Mouse (Mus musculus): Measurements from ENCODE around the gene Phf3. TPM values are rescaled to one million over a fixed set of nuclear protein-coding genes. Genes with fewer than 3 reads are reported as not detected.

Phf3 gene
- polyA plus RNA-seq, 1 experiment: 1.2 TPM

DNA sequence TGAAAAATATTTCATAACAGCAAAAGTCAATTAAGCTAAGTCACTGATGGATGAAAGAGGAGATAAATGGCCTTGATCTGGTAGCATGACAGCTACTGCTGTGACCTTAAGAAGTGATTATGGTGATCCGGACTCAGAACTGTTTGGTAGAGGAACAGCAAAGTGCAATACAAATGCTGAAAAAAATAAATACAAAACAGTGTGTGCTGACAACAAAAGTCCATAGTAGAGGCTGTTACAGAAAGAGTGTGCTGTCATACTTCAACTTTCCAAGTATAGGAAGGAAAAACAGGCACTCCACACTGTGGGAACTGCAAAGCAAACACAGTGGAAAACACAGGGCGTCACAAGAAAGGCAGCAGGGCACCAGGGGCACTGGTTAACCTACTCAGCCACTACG is 34.1 kb downstream of the Phf3 start:
- Histone ChIP-seq H3K4me3 (replicated peaks) (no peak overlapping the region), H3K27me3 (ENCODE audit: control insufficient read depth) (no peaks in the 10 kb centered on the region), H3K4me1 (ENCODE audit: control insufficient read depth) (no peaks in the 10 kb centered on the region), H3K9me3 (ENCODE audit: control insufficient read depth, low read length) (no peaks in the 10 kb centered on the region), H3K36me3 (ENCODE audit: control insufficient read depth) (peaks cover 51% of the 10 kb centered on the region)
- TF ChIP-seq TAL1 (IDR thresholded peaks at IDR 0.05; ENCODE audit: low read length): no peak
- no peak for TF ChIP-seq GATA1 (IDR thresholded peaks at IDR 0.05; ENCODE audit: low read length)

GRCm38 (mm10) chr1:30835512-30835911 is 38.2 kb downstream of the Phf3 start:
- H3K36me3 ChIP-seq (ENCODE audit: control insufficient read depth): peaks cover 65% of the 10 kb centered on the region

DNA sequence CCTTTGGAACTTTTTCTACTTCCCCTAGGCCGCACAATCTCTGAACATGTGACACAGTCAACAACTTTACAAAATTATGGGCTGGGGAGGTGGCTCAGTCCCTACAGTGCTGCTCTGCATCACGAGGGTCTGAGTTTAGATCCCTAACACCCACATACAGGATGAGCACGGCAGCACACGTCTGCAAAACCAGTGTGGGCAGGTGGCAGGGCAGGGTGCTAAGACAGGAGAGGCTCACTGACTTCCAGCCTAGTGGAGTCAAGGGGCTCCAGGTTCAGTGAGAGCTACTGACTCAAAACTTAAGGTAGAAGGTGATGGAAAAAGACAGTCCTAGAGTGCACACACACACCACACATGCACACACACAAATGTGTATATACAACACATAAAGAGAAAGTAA is 40.9 kb downstream of the Phf3 start:
- Histone ChIP-seq H3K4me3 (replicated peaks) (no peak overlapping the region), H3K9me3 (ENCODE audit: control insufficient read depth, low read length) (no peaks in the 10 kb centered on the region), H3K4me1 (ENCODE audit: control insufficient read depth) (no peaks in the 10 kb centered on the region), H3K27me3 (ENCODE audit: control insufficient read depth) (no peaks in the 10 kb centered on the region), H3K36me3 (ENCODE audit: control insufficient read depth) (peaks cover 71% of the 10 kb centered on the region)
- TF ChIP-seq GATA1 (IDR thresholded peaks at IDR 0.05; ENCODE audit: low read length) (no peak), TAL1 (IDR thresholded peaks at IDR 0.05; ENCODE audit: low read length) (no peak)

More at GRCm38 (mm10) chr1:30835512-30835911, 38.2 kb downstream of the Phf3 start:
- Histone ChIP-seq H3K4me1 (ENCODE audit: control insufficient read depth) (no peaks in the 10 kb centered on the region), H3K9me3 (ENCODE audit: control insufficient read depth, low read length) (no peaks in the 10 kb centered on the region), H3K27me3 (ENCODE audit: control insufficient read depth) (no peaks in the 10 kb centered on the region), H3K4me3 (replicated peaks) (no peak overlapping the region)
- no peak for TF ChIP-seq TAL1 (IDR thresholded peaks at IDR 0.05; ENCODE audit: low read length)
- TF ChIP-seq GATA1 (IDR thresholded peaks at IDR 0.05; ENCODE audit: low read length): no peak

DNA sequence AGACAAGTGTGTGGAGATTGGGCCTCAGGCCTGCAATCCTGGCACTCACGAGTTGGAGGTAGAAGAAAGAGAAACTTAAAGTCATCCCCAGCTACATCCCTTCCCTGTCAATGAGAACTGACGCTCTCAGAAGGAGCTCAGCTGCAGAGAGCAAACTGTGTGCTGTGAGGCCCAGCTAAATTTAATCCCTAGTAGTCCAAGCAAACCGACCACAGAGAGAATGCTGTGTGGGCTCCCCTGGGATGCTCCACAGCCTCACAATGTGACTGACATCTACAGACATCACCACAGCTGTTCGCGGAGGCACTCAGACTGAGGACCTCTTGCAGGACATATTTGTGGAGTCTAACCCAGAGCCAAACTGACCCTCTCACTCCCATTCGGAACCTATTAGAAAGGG is 54.3 kb downstream of the Phf3 start:
- Histone ChIP-seq H3K36me3 (ENCODE audit: control insufficient read depth) (peaks cover 56% of the 10 kb centered on the region), H3K4me3 (replicated peaks) (no peak overlapping the region), H3K9me3 (ENCODE audit: control insufficient read depth, low read length) (no peaks in the 10 kb centered on the region), H3K27me3 (ENCODE audit: control insufficient read depth) (no peaks in the 10 kb centered on the region), H3K4me1 (ENCODE audit: control insufficient read depth) (no peaks in the 10 kb centered on the region)
- TF ChIP-seq TAL1 (IDR thresholded peaks at IDR 0.05; ENCODE audit: low read length) (no peak), GATA1 (IDR thresholded peaks at IDR 0.05; ENCODE audit: low read length) (no peak)

GRCm38 (mm10) chr1:30815609-30816008 is 58.1 kb downstream of the Phf3 start:
- Histone ChIP-seq H3K27me3 (ENCODE audit: control insufficient read depth) (no peaks in the 10 kb centered on the region), H3K9me3 (ENCODE audit: control insufficient read depth, low read length) (no peaks in the 10 kb centered on the region), H3K4me1 (ENCODE audit: control insufficient read depth) (no peaks in the 10 kb centered on the region), H3K4me3 (replicated peaks) (no peak overlapping the region), H3K36me3 (ENCODE audit: control insufficient read depth) (peaks cover 73% of the 10 kb centered on the region)
- no peak for TF ChIP-seq TAL1 (IDR thresholded peaks at IDR 0.05; ENCODE audit: low read length)
- no peak for TF ChIP-seq GATA1 (IDR thresholded peaks at IDR 0.05; ENCODE audit: low read length)

DNA sequence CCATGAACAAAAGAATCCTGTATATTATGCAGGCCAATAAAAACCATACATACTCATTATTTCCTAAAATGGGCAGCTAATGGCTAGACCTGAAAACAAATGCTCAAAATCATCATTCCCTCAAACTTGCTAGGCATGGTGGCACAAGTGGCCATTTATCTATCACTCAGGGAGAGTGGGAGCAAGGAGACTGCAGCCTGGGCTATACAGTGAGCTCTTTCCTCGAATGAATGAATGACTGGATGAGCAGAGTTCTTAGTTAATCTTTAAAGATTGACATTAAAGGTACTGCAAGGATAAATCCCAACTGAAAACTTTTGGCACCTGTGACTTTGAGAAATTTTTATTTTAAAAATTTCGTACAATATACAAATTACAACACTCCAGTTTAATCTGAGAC is 58.7 kb downstream of the Phf3 start:
- H3K4me3 ChIP-seq (replicated peaks): no peak overlapping the region
- TF ChIP-seq TAL1 (IDR thresholded peaks at IDR 0.05; ENCODE audit: low read length) (no peak), GATA1 (IDR thresholded peaks at IDR 0.05; ENCODE audit: low read length) (no peak)
- no peaks in the 10 kb centered on the region for H3K9me3 ChIP-seq (ENCODE audit: control insufficient read depth, low read length)
- no peaks in the 10 kb centered on the region for H3K4me1 ChIP-seq (ENCODE audit: control insufficient read depth)
- H3K27me3 ChIP-seq (ENCODE audit: control insufficient read depth): no peaks in the 10 kb centered on the region
- peaks cover 73% of the 10 kb centered on the region for H3K36me3 ChIP-seq (ENCODE audit: control insufficient read depth)

DNA sequence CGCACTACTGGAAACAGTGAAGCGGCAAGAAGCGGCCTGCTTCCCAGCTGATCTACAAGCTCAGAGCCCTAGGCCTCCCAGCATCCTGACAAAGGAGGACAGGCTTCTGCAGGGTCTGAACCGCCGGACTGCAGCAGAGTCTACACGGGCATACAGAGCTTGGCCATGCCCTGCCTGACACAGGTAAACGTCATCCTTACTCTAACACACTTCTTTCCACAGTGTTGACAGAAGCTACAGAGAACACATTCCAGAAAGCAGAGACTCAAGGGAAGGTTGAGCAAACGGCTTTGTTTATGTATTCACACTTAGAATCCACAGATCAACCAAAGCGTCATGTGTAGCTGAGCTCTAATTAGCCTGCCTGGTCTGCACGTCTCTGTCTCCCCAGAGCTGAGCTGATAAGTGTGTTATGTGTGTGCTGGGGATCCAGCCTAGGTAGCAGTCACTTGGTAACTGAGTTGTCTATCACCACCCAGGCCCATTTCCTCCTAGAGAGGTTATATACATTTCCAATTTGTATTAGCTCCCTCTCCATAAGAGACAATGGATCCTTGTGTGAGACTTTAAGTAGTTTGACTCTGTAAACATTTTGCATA is 65.5 kb downstream of the Phf3 start:
- TF ChIP-seq TAL1 (IDR thresholded peaks at IDR 0.05; ENCODE audit: low read length) (no peak), GATA1 (IDR thresholded peaks at IDR 0.05; ENCODE audit: low read length) (no peak)
- Histone ChIP-seq H3K4me3 (replicated peaks) (no peak overlapping the region), H3K4me1 (ENCODE audit: control insufficient read depth) (no peaks in the 10 kb centered on the region), H3K27me3 (ENCODE audit: control insufficient read depth) (no peaks in the 10 kb centered on the region), H3K9me3 (ENCODE audit: control insufficient read depth, low read length) (no peaks in the 10 kb centered on the region), H3K36me3 (ENCODE audit: control insufficient read depth) (peaks cover 88% of the 10 kb centered on the region)

DNA sequence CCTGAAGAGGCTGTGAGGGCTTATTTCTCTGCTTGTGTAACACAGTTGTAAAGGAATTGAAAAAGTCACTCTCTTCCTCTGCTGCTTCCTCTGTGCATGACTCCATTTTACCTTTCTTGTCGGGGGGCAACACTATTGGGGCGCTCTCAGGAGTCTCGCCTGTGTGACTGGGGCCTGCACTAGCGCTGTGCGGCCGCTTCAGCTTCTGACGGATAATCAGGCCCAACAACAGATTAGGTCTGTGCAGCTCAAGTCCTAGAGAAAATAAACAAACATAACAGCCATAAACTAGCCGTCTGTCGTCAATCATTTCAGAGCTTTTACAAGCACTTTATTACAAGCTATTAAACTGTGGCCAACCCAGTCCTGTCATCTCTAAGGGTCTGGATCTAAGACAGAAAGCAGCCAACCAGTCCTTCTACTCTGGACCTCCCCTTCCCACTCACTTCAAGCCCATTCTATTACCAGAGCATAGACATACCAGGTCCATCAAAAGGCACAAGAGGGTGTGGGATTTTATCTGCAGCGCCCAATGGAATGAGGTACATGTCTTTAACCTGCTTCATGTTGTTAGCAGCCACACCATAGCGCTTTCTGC is 67.9 kb downstream of the Phf3 start:
- H3K4me1 ChIP-seq (ENCODE audit: control insufficient read depth): no peaks in the 10 kb centered on the region
- TF ChIP-seq TAL1 (IDR thresholded peaks at IDR 0.05; ENCODE audit: low read length) (no peak), GATA1 (IDR thresholded peaks at IDR 0.05; ENCODE audit: low read length) (no peak)
- H3K4me3 ChIP-seq (replicated peaks): no peak overlapping the region
- no peaks in the 10 kb centered on the region for H3K9me3 ChIP-seq (ENCODE audit: control insufficient read depth, low read length)
- H3K36me3 ChIP-seq (ENCODE audit: control insufficient read depth): peaks cover 76% of the 10 kb centered on the region
- H3K27me3 ChIP-seq (ENCODE audit: control insufficient read depth): no peaks in the 10 kb centered on the region

GRCm38 (mm10) chr1:30804919-30805318 is 68.8 kb downstream of the Phf3 start:
- Histone ChIP-seq H3K36me3 (ENCODE audit: control insufficient read depth) (peaks cover 67% of the 10 kb centered on the region), H3K4me1 (ENCODE audit: control insufficient read depth) (no peaks in the 10 kb centered on the region), H3K9me3 (ENCODE audit: control insufficient read depth, low read length) (no peaks in the 10 kb centered on the region), H3K27me3 (ENCODE audit: control insufficient read depth) (no peaks in the 10 kb centered on the region), H3K4me3 (replicated peaks) (no peak overlapping the region)
- TF ChIP-seq GATA1 (IDR thresholded peaks at IDR 0.05; ENCODE audit: low read length): no peak
- TF ChIP-seq TAL1 (IDR thresholded peaks at IDR 0.05; ENCODE audit: low read length): no peak
